Mouse (Mus musculus) CH12.LX (cell line): ENCODE data around the gene Th. TPM values are rescaled to one million over a fixed set of nuclear protein-coding genes. Genes with fewer than 3 reads are reported as not detected.

Source experiments
- DNase-seq: peaks from one replicate; pipeline ENCODE4 v3.0.0-alpha.2; 2013; ENCODE audit errors: extremely low read depth
- H3K27ac ChIP-seq: 2 replicates; pipeline ENCODE4 v1.5.1; 2012; ENCODE audit warnings: low read depth, mild to moderate bottlenecking, control low read depth, moderate library complexity; ENCODE audit not compliant: insufficient read depth
- H3K27me3 ChIP-seq: replicated peaks from 2 replicates; pipeline ENCODE3; 2012; ENCODE audit warnings: inconsistent platforms
- H3K36me3 ChIP-seq, 2 experiments: replicated peaks in 1 of 2; 2 replicates each; pipeline versions ENCODE3 to v1.6.1; 2012; ENCODE audit warnings: inconsistent platforms in 1 of 2, low read length in 1 of 2, mild to moderate bottlenecking in 1 of 2, mixed read lengths in 1 of 2, moderate library complexity in 1 of 2; ENCODE audit not compliant: control insufficient read depth in 1 of 2, insufficient read depth in 1 of 2
- H3K4me1 ChIP-seq, 2 experiments: 2 replicates each; pipeline ENCODE4 v1.6.1; 2012; ENCODE audit warnings: inconsistent platforms in 1 of 2, moderate library complexity in 1 of 2; ENCODE audit not compliant: insufficient read depth in 2 of 2, control insufficient read depth in 1 of 2
- H3K4me2 ChIP-seq: 2 replicates; pipeline ENCODE4 v1.6.1; 2012; ENCODE audit warnings: low read depth, mild to moderate bottlenecking, control low read depth; ENCODE audit not compliant: poor library complexity, insufficient read depth, severe bottlenecking
- H3K4me3 ChIP-seq, 3 experiments: fragments of 150-350 bp in 1 of 3; sonication (generic) in 1 of 3; replicated peaks in 1 of 3; 2 replicates each; pipeline versions ENCODE3 to v1.5.1; 2011 to 2012; ENCODE audit warnings: low read depth in 2 of 3, low read length in 2 of 3, mild to moderate bottlenecking in 2 of 3, moderate library complexity in 2 of 3, control low read depth in 1 of 3, improper control_type of control experiment in 1 of 3, inconsistent platforms in 1 of 3, mixed read lengths in 1 of 3; ENCODE audit not compliant: poor library complexity in 1 of 3
- H3K79me2 ChIP-seq: replicated peaks from 2 replicates; pipeline ENCODE4 v1.6.1; 2012; ENCODE audit warnings: mild to moderate bottlenecking, moderate library complexity; ENCODE audit not compliant: control insufficient read depth, poor library complexity, insufficient read depth, severe bottlenecking; ENCODE audit errors: extremely low read depth
- H3K9ac ChIP-seq: 2 replicates; pipeline ENCODE4 v1.6.1; 2012; ENCODE audit warnings: low read depth, mild to moderate bottlenecking, control low read depth, moderate library complexity; ENCODE audit not compliant: insufficient read depth
- H3K9me3 ChIP-seq: replicated peaks from 2 replicates; pipeline ENCODE3; 2012; ENCODE audit warnings: low read length, inconsistent platforms, mixed read lengths
- BHLHE40 ChIP-seq: IDR thresholded peaks from 2 replicates; pipeline ENCODE4 v1.6.1; 2011; ENCODE audit warnings: mild to moderate bottlenecking, low read depth, low read length, improper control_type of control experiment
- ELF1 ChIP-seq: IDR thresholded peaks from 2 replicates; pipeline ENCODE4 v1.6.1; 2014; ENCODE audit warnings: low read depth, mild to moderate bottlenecking, inconsistent platforms, low read length, improper control_type of control experiment
- EP300 ChIP-seq: IDR thresholded peaks from 2 replicates; pipeline ENCODE4 v1.6.1; 2011; ENCODE audit warnings: low read length, improper control_type of control experiment
- KAT2A ChIP-seq: IDR thresholded peaks from 2 replicates; pipeline ENCODE4 v1.6.1; 2012; ENCODE audit warnings: low read length, improper control_type of control experiment, inconsistent platforms; ENCODE audit not compliant: insufficient replicate concordance
- MEF2A ChIP-seq: IDR thresholded peaks from 2 replicates; pipeline ENCODE4 v1.6.1; 2014; ENCODE audit warnings: low read depth, mild to moderate bottlenecking, inconsistent platforms, low read length, improper control_type of control experiment, borderline replicate concordance
- MXI1 ChIP-seq: IDR thresholded peaks from 2 replicates; pipeline ENCODE4 v1.6.1; 2011; ENCODE audit warnings: mild to moderate bottlenecking, low read depth, low read length, improper control_type of control experiment
- NELFE ChIP-seq: IDR thresholded peaks from 2 replicates; pipeline ENCODE4 v1.6.1; 2011; ENCODE audit warnings: low read depth, low read length, improper control_type of control experiment
- NRF1 ChIP-seq: IDR thresholded peaks from 2 replicates; pipeline ENCODE4 v1.6.1; 2014; ENCODE audit warnings: low read depth, mild to moderate bottlenecking, inconsistent platforms, low read length, improper control_type of control experiment, moderate library complexity
- USF1 ChIP-seq: IDR thresholded peaks from 2 replicates; pipeline ENCODE4 v1.6.1; 2014; ENCODE audit warnings: low read depth, mild to moderate bottlenecking, inconsistent platforms, low read length, improper control_type of control experiment
- ZMIZ1 ChIP-seq: IDR thresholded peaks from 2 replicates; pipeline ENCODE4 v1.6.1; 2012; ENCODE audit warnings: low read depth, mild to moderate bottlenecking, inconsistent platforms, low read length, improper control_type of control experiment
- ZNF384 ChIP-seq: IDR thresholded peaks from 2 replicates; pipeline ENCODE4 v1.6.1; 2012; ENCODE audit warnings: low read depth, low read length, improper control_type of control experiment, inconsistent platforms
- dilution Hi-C: fragments of 300-500 bp; cut with MboI; formaldehyde crosslinking; loops from 2 replicates; pipeline ENCODE4 v1.14.3; 2020; ENCODE audit warnings: low sequenced_read_pairs; ENCODE audit not compliant: extremely low pct_unique_long_range_greater_than_20kb, extremely low pct_ligation_motif_present
- in situ Hi-C: fragments of 300-500 bp; cut with MboI; formaldehyde crosslinking; loops from 3 replicates; pipeline ENCODE4 v1.14.3; 2019; ENCODE audit warnings: low sequenced_read_pairs, low pct_ligation_motif_present, low pct_unique_long_range_greater_than_20kb, mixed read lengths
- polyA plus RNA-seq: library from polyadenylated mRNA; unstranded; fragments of >175 nt; gene quantifications from 2 replicates; pipeline ENCODE4 v1.2.1, GENCODE M21; 2012; ENCODE audit warnings: low read depth; ENCODE audit not compliant: insufficient read length
- total RNA-seq, 2 experiments: library from RNA; depleted of rRNA; stranded (reverse); fragments of 300-350 nt in 1 of 2; fragments of >200 nt in 1 of 2; gene quantifications; 2 replicates each; pipeline ENCODE4 v1.2.3; 2012 to 2014

Gene Th
- total and polyA plus RNA-seq, 3 experiments = not detected

- DNase-seq = no peak
- Histone ChIP-seq H3K79me2 (no peaks in the 10 kb centered on the region), H3K27ac (no peak overlapping the region), H3K4me2 (no peak overlapping the region), H3K9me3 (no peaks in the 10 kb centered on the region), H3K4me1 (peaks cover 7 to 14% of the 10 kb centered on the region in 2 experiments), H3K36me3 (no peaks in the 10 kb centered on the region), H3K27me3 (peaks cover 93% of the 10 kb centered on the region), H3K9ac (no peak overlapping the region), H3K4me3 (no peak overlapping the region)
- in situ Hi-C loops (no loop called here), dilution Hi-C loops (no loop called here)
- no peak for TF ChIP-seq ZNF384
- TF ChIP-seq EP300 = no peak
- no peak for TF ChIP-seq MXI1
- TF ChIP-seq ELF1 = no peak
- no peak for TF ChIP-seq MEF2A
- TF ChIP-seq NRF1 = no peak
- no peak for TF ChIP-seq BHLHE40
- TF ChIP-seq ZMIZ1 = no peak
- no peak for TF ChIP-seq NELFE
- TF ChIP-seq KAT2A = no peak
These were observed 34.8 kb downstream of the Th start for GRCm38 (mm10) chr7:142895901-142896665.

GRCm38 (mm10) chr7:142895223-142895840 lies 35.6 kb downstream of the Th start:
- in situ Hi-C loops = no loop called here
- Histone ChIP-seq H3K27ac (no peak overlapping the region), H3K79me2 (no peaks in the 10 kb centered on the region)

More at GRCm38 (mm10) chr7:142895223-142895840, 35.6 kb downstream of the Th start:
- Histone ChIP-seq H3K27me3 (peaks cover 91% of the 10 kb centered on the region), H3K4me3 (peak overlapping the region in 1 of 3 experiments; percentile 24), H3K4me2 (peak overlapping the region; percentile 86), H3K9me3 (no peaks in the 10 kb centered on the region), H3K36me3 (no peaks in the 10 kb centered on the region), H3K4me1 (peaks cover 7 to 14% of the 10 kb centered on the region in 2 experiments), H3K9ac (peak overlapping the region; percentile 12; the same call in 1 of the 2 replicates)
- TF ChIP-seq USF1 (no peak), BHLHE40 (peak; percentile 24; the same call in 1 of the 2 replicates), MEF2A (peak; percentile 52; the same call in 1 of the 2 replicates)
- no peak for DNase-seq
- dilution Hi-C loops = no loop called here
